Mouse (Mus musculus) gastrocnemius, adult 8-10 months (tissue): ENCODE results near the gene Mrnip. TPM values are rescaled to one million over a fixed set of nuclear protein-coding genes. Genes with fewer than 3 reads are reported as not detected.

Experiments
- DNase-seq, 2 experiments: peaks; one replicate each; pipeline ENCODE4 v3.0.0; 2022; ENCODE audit warnings: low spot score in 2 of 2
- microRNA-seq: library from miRNA; unstranded; fragments of <30 nt; microRNA quantifications from one replicate; pipeline ENCODE4 v1.2.0, GENCODE M21; 2022
- total RNA-seq, 4 experiments: library from RNA; stranded (reverse); gene quantifications; 2 replicates each; pipeline ENCODE4 v1.2.4; 2022

Gene Mrnip
- total RNA-seq, 4 experiments from 2014 or later: 2.4 to 2.9 (median 2.6) TPM

DNA sequence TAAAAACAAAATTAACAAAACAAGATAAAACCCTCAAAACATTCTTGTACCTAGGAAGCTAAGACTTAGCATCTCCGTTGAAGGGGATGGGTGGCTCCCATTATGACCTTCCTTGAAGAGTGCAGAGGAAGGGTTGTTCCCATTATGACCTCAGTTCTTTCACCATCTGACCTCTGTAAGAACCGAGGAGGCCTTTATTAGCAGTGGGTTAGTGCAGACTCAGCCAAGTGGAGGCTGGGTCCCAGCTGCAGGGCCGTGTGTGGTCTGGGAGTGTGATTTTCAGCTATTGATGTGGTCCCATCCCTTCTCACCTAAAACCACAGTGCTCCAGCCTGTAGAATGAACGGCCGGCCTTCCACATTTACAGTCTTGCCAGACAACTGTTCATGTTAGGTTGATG is 71.0 kb downstream of the Mrnip start:
- DNase-seq: no peak

DNA sequence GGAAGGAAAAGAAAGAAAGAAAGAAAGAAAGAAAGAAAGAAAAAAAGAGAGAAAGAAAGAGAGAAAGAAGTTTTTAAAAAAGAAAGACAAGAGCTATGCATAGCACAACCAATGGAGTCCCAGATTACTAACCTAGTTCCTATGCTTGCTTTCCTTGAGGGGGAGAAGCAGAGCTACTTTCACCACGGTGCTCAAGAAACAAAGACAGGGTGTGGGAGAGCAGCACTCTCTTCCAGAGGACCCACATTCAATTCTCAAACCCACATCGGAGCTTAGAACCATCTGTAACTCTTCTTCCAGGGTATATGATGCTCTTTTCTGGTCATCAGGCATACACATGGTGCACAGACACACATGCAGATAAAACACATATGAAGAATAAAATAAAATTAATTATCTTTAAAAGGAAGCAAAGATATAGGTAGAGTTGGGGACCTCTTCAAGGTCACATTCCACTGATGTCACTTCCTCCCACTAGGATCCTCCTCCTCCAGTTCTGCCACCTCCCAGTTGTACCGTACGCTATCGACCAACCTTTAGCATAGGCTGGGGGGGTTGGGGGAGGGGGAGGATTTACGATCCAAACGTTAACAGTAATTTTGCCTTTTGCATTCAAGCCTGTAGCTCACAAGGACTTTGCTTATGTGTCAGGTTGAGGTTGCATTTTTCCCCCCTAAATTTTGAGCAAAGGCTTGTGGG is 74.4 kb downstream of the Mrnip start:
- no peak for DNase-seq

Small RNAs within 50 kb of the gene (microRNA-seq; reads per million reads assigned to microRNA genes)
- not detected for gene Mir6919

Other genes with a start within 250 kb of the Mrnip start
- gene Rnf130, start 149.1 kb upstream of the Mrnip start, total RNA-seq: 10 to 100 TPM; 49.8 to 57.4 (median 54.4) TPM
- gene Tbc1d9b, start 43.0 kb upstream of the Mrnip start, total RNA-seq: 10 to 100 TPM; 22.3 to 28.2 (median 23.1) TPM
- gene Sqstm1, start 36.4 kb downstream of the Mrnip start, total RNA-seq: 100 to 1,000 TPM; 494 to 615 (median 543) TPM
- gene Mgat4b, start 36.4 kb downstream of the Mrnip start, total RNA-seq: 10 to 100 TPM; 40.4 to 49.2 (median 44.9) TPM
- 1 to 10 TPM; 1.2 to 3.1 (median 2.4) TPM for gene Ltc4s, start 64.2 kb downstream of the Mrnip start, total RNA-seq
- 1 to 10 TPM; 4.7 to 5.9 (median 5.4) TPM for gene Maml1, start 117.9 kb downstream of the Mrnip start, total RNA-seq
- 100 to 1,000 TPM; 104 to 122 (median 111) TPM for gene Canx, start 151.2 kb downstream of the Mrnip start, total RNA-seq
- gene Cby3, start 180.0 kb downstream of the Mrnip start, total RNA-seq: not detected
- gene Hnrnph1, start 202.5 kb downstream of the Mrnip start, total RNA-seq: 10 to 100 TPM; 63.8 to 91.3 (median 74.6) TPM